15 mouse cellular contexts compared by ENCODE assay signal in genomic region chr6:52252775-52253376, GRCm38 (mm10). TPM values are rescaled to one million over a fixed set of nuclear protein-coding genes. Genes with fewer than 3 reads are reported as not detected.
A peak's percentile ranks its signal among the peaks of the same experiment; 100 is the strongest.
DNase-seq lines count a peak whose midpoint lies in the region; ATAC-seq lines count a peak whose summit lies in the region.
"Had no signal": no experiment of that assay in that cellular context is flagged by ENCODE, and none has a peak within 500 bp of the region (broad histone marks: within the 10 kb centered on the region; RNA-seq: fewer than 3 reads in every experiment).

No protein-coding gene starts in this region.

- no peak for ATAC-seq in forebrain, embryonic 11.5 days (replicated peaks; ENCODE audit: low FRiP score)
- no peak for ATAC-seq in forebrain, embryonic 13.5 days
- ATAC-seq in embryonic facial prominence, embryonic 14.5 days (ENCODE audit: low read depth) = no peak
- ATAC-seq in neural tube, embryonic 12.5 days (ENCODE audit: low FRiP score, low read depth) = 0 out of 2 replicates have a peak, but pooled peaks have one; percentile 44
- ATAC-seq: forebrain, embryonic 14.5 days; inflammation-experienced regulatory T-cells, adult 6 months had no signal

- WGBS in forebrain, embryonic 11.5 days = 2% methylated on average over 35 of the region's 35 CpGs
- under 1% methylated on average over 35 of the region's 35 CpGs for WGBS in forebrain, embryonic 13.5 days
- WGBS in embryonic facial prominence, embryonic 14.5 days = 3% methylated on average over 29 of the region's 35 CpGs
- WGBS in neural tube, embryonic 12.5 days = 1% methylated on average over 35 of the region's 35 CpGs

- no peak overlapping the region for H3K4me3 ChIP-seq in forebrain, embryonic 11.5 days (ENCODE audit: low read depth, low read length)
- H3K4me3 ChIP-seq in forebrain, embryonic 13.5 days = no peak overlapping the region; the same call in 1 of the 2 replicates
- H3K4me3 ChIP-seq in embryonic facial prominence, embryonic 14.5 days (ENCODE audit: low read depth, low read length) = 0 out of 2 replicates have a peak overlapping the region, but pooled peaks have one; percentile 20
- H3K4me3 ChIP-seq in neural tube, embryonic 12.5 days = peak overlapping the region; percentile 15

- H3K9me3 ChIP-seq in forebrain, embryonic 11.5 days (ENCODE audit: control insufficient read depth, low read length) = no peaks in the 10 kb centered on the region
- H3K9me3 ChIP-seq in forebrain, embryonic 13.5 days (replicated peaks) = no peaks in the 10 kb centered on the region
- no peaks in the 10 kb centered on the region for H3K9me3 ChIP-seq in embryonic facial prominence, embryonic 14.5 days (ENCODE audit: control insufficient read depth, low read length)
- no peaks in the 10 kb centered on the region for H3K9me3 ChIP-seq in neural tube, embryonic 12.5 days

- H3K4me2 ChIP-seq in forebrain, embryonic 11.5 days (ENCODE audit: low read depth, low read length, severe bottlenecking) = no peak overlapping the region
- no peak overlapping the region for H3K4me2 ChIP-seq in forebrain, embryonic 13.5 days
- H3K4me2 ChIP-seq in embryonic facial prominence, embryonic 14.5 days (ENCODE audit: low read depth, low read length) = no peak overlapping the region
- peak overlapping the region; percentile 50 for H3K4me2 ChIP-seq in neural tube, embryonic 12.5 days (replicated peaks)

- H3K27ac ChIP-seq in forebrain, embryonic 11.5 days (ENCODE audit: low read depth, low read length) = no peak overlapping the region
- no peak overlapping the region for H3K27ac ChIP-seq in forebrain, embryonic 13.5 days
- H3K27ac ChIP-seq in embryonic facial prominence, embryonic 14.5 days (replicated peaks; ENCODE audit: low read depth, low read length) = no peak overlapping the region
- no peak overlapping the region for H3K27ac ChIP-seq in neural tube, embryonic 12.5 days
- H3K27ac ChIP-seq: macrophage had no signal

- H3K4me1 ChIP-seq in forebrain, embryonic 11.5 days (replicated peaks; ENCODE audit: control insufficient read depth, insufficient read depth, low read length) = peaks cover 3% of the 10 kb centered on the region; the same call in 1 of the 2 replicates
- H3K4me1 ChIP-seq in forebrain, embryonic 13.5 days = 0 out of 2 replicates have a peak, but pooled peaks cover 3% of the 10 kb centered on the region
- no peaks in the 10 kb centered on the region for H3K4me1 ChIP-seq in embryonic facial prominence, embryonic 14.5 days (ENCODE audit: control insufficient read depth, insufficient read depth, low read length)
- H3K4me1 ChIP-seq in neural tube, embryonic 12.5 days = no peaks in the 10 kb centered on the region; the same call in 1 of the 2 replicates

- peak; percentile 61 for DNase-seq in forebrain, embryonic 11.5 days (ENCODE audit: low spot score)
- peak; percentile 44 for DNase-seq in kidney, postnatal 10 days
- DNase-seq in kidney, postnatal 25 days = no peak
- DNase-seq in embryonic facial prominence, embryonic 14.5 days (ENCODE audit: low spot score) = no peak
- DNase-seq in adrenal gland, postnatal 25 days = no peak
- no peak for DNase-seq in embryo, embryonic 10.5 days (ENCODE audit: low spot score)
- DNase-seq: adrenal gland, postnatal 14 days; cerebellum, postnatal 25 days; left cerebral cortex, postnatal 4 days had no signal

- peaks cover 90% of the 10 kb centered on the region for H3K27me3 ChIP-seq in forebrain, embryonic 11.5 days (ENCODE audit: control insufficient read depth, insufficient read depth, low read length)
- peaks cover 98% of the 10 kb centered on the region for H3K27me3 ChIP-seq in forebrain, embryonic 13.5 days
- peaks cover 97% of the 10 kb centered on the region for H3K27me3 ChIP-seq in embryonic facial prominence, embryonic 14.5 days (replicated peaks; ENCODE audit: control insufficient read depth, insufficient read depth, low read length)
- H3K27me3 ChIP-seq in neural tube, embryonic 12.5 days (replicated peaks) = peaks cover 89% of the 10 kb centered on the region

- H3K36me3 ChIP-seq in forebrain, embryonic 11.5 days (ENCODE audit: control insufficient read depth, insufficient read depth, low read length) = no peaks in the 10 kb centered on the region
- no peaks in the 10 kb centered on the region for H3K36me3 ChIP-seq in forebrain, embryonic 13.5 days (ENCODE audit: poor library complexity, severe bottlenecking)
- H3K36me3 ChIP-seq in embryonic facial prominence, embryonic 14.5 days (ENCODE audit: control insufficient read depth, insufficient read depth, low read length) = no peaks in the 10 kb centered on the region
- H3K36me3 ChIP-seq in neural tube, embryonic 12.5 days = no peaks in the 10 kb centered on the region

- no peak overlapping the region for H3K9ac ChIP-seq in forebrain, embryonic 11.5 days (ENCODE audit: low read length)
- no peak overlapping the region for H3K9ac ChIP-seq in forebrain, embryonic 13.5 days
- H3K9ac ChIP-seq in embryonic facial prominence, embryonic 14.5 days (ENCODE audit: low read depth, low read length) = no peak overlapping the region
- peak overlapping the region; percentile 30 for H3K9ac ChIP-seq in neural tube, embryonic 12.5 days

RNA-seq across cellular contexts. Expression of gene Hoxa11, which starts 7.3 kb away (rescaled TPM):
- polyA plus RNA-seq in forebrain, embryonic 11.5 days (2014; fragmentation: Nextera tagmentation; extraction: Ambion mirVana) = not detected in 2 replicates
- polyA plus RNA-seq in forebrain, embryonic 13.5 days (2015; fragmentation: Nextera tagmentation; extraction: Ambion mirVana) = 0.12 TPM in 1 of 2 replicates, not detected in the other
- polyA plus RNA-seq in embryonic facial prominence, embryonic 14.5 days (2014; fragmentation: Nextera tagmentation; extraction: Ambion mirVana) = 0.13 TPM in 1 of 2 replicates, not detected in the other
- polyA plus RNA-seq in neural tube, embryonic 12.5 days (2016; fragmentation: Nextera tagmentation; extraction: Ambion mirVana) = 10.8 and 13.4 TPM in 2 replicates
- not detected in 2 replicates for total RNA-seq in adrenal gland, postnatal 25 days (2021)
- total RNA-seq: adrenal gland, postnatal 14 days; left cerebral cortex, postnatal 4 days had no signal
- polyA plus RNA-seq: forebrain, embryonic 14.5 days; heart, embryonic 14.5 days; inflammation-experienced regulatory T-cells, adult 6 months; macrophage had no signal

RNA-seq across cellular contexts. Expression of gene Hoxa13, which starts 7.8 kb away (rescaled TPM):
- polyA plus RNA-seq in forebrain, embryonic 11.5 days (2014; fragmentation: Nextera tagmentation; extraction: Ambion mirVana) = not detected in 2 replicates
- not detected in 2 replicates for polyA plus RNA-seq in forebrain, embryonic 13.5 days (2015; fragmentation: Nextera tagmentation; extraction: Ambion mirVana)
- not detected in 2 replicates for polyA plus RNA-seq in embryonic facial prominence, embryonic 14.5 days (2014; fragmentation: Nextera tagmentation; extraction: Ambion mirVana)
- 0.10 and 1.3 TPM in 2 replicates for polyA plus RNA-seq in neural tube, embryonic 12.5 days (2016; fragmentation: Nextera tagmentation; extraction: Ambion mirVana)
- not detected in 2 replicates for total RNA-seq in adrenal gland, postnatal 25 days (2021)
- total RNA-seq: adrenal gland, postnatal 14 days; left cerebral cortex, postnatal 4 days had no signal
- polyA plus RNA-seq: forebrain, embryonic 14.5 days; heart, embryonic 14.5 days; inflammation-experienced regulatory T-cells, adult 6 months; macrophage had no signal

RNA-seq across cellular contexts. Expression of gene Hoxa10, which starts 12.2 kb away (rescaled TPM):
- not detected in 2 replicates for polyA plus RNA-seq in forebrain, embryonic 11.5 days (2014; fragmentation: Nextera tagmentation; extraction: Ambion mirVana)
- 0.09 TPM in 1 of 2 replicates, not detected in the other for polyA plus RNA-seq in forebrain, embryonic 13.5 days (2015; fragmentation: Nextera tagmentation; extraction: Ambion mirVana)
- 1.9 TPM in 1 of 2 replicates, not detected in the other for polyA plus RNA-seq in embryonic facial prominence, embryonic 14.5 days (2014; fragmentation: Nextera tagmentation; extraction: Ambion mirVana)
- 108 and 119 TPM in 2 replicates for polyA plus RNA-seq in neural tube, embryonic 12.5 days (2016; fragmentation: Nextera tagmentation; extraction: Ambion mirVana)
- total RNA-seq in adrenal gland, postnatal 25 days (2021) = 0.62 TPM in 1 of 2 replicates, not detected in the other
- total RNA-seq: left cerebral cortex, postnatal 4 days had no signal
- polyA plus RNA-seq: forebrain, embryonic 14.5 days; inflammation-experienced regulatory T-cells, adult 6 months; macrophage had no signal

RNA-seq across cellular contexts. Expression of gene Hoxa9, which starts 22.0 kb away (rescaled TPM):
- not detected in 2 replicates for polyA plus RNA-seq in forebrain, embryonic 11.5 days (2014; fragmentation: Nextera tagmentation; extraction: Ambion mirVana)
- not detected in 2 replicates for polyA plus RNA-seq in forebrain, embryonic 13.5 days (2015; fragmentation: Nextera tagmentation; extraction: Ambion mirVana)
- polyA plus RNA-seq in embryonic facial prominence, embryonic 14.5 days (2014; fragmentation: Nextera tagmentation; extraction: Ambion mirVana) = 0.33 and 2.3 TPM in 2 replicates
- polyA plus RNA-seq in neural tube, embryonic 12.5 days (2016; fragmentation: Nextera tagmentation; extraction: Ambion mirVana) = 124 and 131 TPM in 2 replicates
- 0.61 and 1.5 TPM in 2 replicates for total RNA-seq in adrenal gland, postnatal 25 days (2021)
- total RNA-seq: left cerebral cortex, postnatal 4 days had no signal
- polyA plus RNA-seq: forebrain, embryonic 14.5 days had no signal

RNA-seq across cellular contexts. Expression of gene Hoxa7, which starts 31.2 kb away (rescaled TPM):
- polyA plus RNA-seq in forebrain, embryonic 11.5 days (2014; fragmentation: Nextera tagmentation; extraction: Ambion mirVana) = not detected in 2 replicates
- polyA plus RNA-seq in forebrain, embryonic 13.5 days (2015; fragmentation: Nextera tagmentation; extraction: Ambion mirVana) = not detected in 2 replicates
- 0.21 and 1.4 TPM in 2 replicates for polyA plus RNA-seq in embryonic facial prominence, embryonic 14.5 days (2014; fragmentation: Nextera tagmentation; extraction: Ambion mirVana)
- polyA plus RNA-seq in neural tube, embryonic 12.5 days (2016; fragmentation: Nextera tagmentation; extraction: Ambion mirVana) = 81.2 and 102 TPM in 2 replicates
- 12.9 and 18.3 TPM in 2 replicates for total RNA-seq in adrenal gland, postnatal 25 days (2021)
- total RNA-seq: left cerebral cortex, postnatal 4 days had no signal
- polyA plus RNA-seq: forebrain, embryonic 14.5 days; inflammation-experienced regulatory T-cells, adult 6 months had no signal

Comparison
In these comparisons a context has a peak if more than half of its experiments do, and no peak if none do; other contexts are left out.
1. DNase-seq: peak in forebrain, embryonic 11.5 days (single experiment) and kidney, postnatal 10 days (single experiment); none in kidney, postnatal 25 days (0 of 2), embryonic facial prominence, embryonic 14.5 days (single experiment), adrenal gland, postnatal 25 days (single experiment) and embryo, embryonic 10.5 days (single experiment).
2. H3K4me3 ChIP-seq: peak in embryonic facial prominence, embryonic 14.5 days (single experiment) and neural tube, embryonic 12.5 days (single experiment); none in forebrain, embryonic 11.5 days (single experiment) and forebrain, embryonic 13.5 days (single experiment).
3. RNA of gene Hoxa11, which starts 7.3 kb away (polyA plus RNA-seq): 10.8 to 13.4 TPM in neural tube, embryonic 12.5 days; 0.12 TPM in forebrain, embryonic 13.5 days, not detected in forebrain, embryonic 11.5 days and 0.13 TPM in embryonic facial prominence, embryonic 14.5 days; every median in the first group is over 10 times any median in the second.
4. RNA of gene Hoxa10, which starts 12.2 kb away (polyA plus RNA-seq): 108 to 119 TPM in neural tube, embryonic 12.5 days; 0.09 TPM in forebrain, embryonic 13.5 days, not detected in forebrain, embryonic 11.5 days and 1.9 TPM in embryonic facial prominence, embryonic 14.5 days; every median in the first group is over 10 times any median in the second.